Mouse (Mus musculus) embryonic fibroblast, embryonic 13.5 days (primary cell): ENCODE measurements around the gene Brpf3.

ENCODE experiments used
- CTCF ChIP-seq: IDR thresholded peaks from 2 replicates; pipeline ENCODE4 v1.5.1; 2011; ENCODE audit warnings: mild to moderate bottlenecking, control low read depth, low read length, moderate library complexity, borderline replicate concordance; ENCODE audit not compliant: insufficient read depth
- POLR2A ChIP-seq: IDR thresholded peaks from 2 replicates; pipeline ENCODE4 v1.6.1; 2011; ENCODE audit warnings: low read depth, mild to moderate bottlenecking, control low read depth, low read length, moderate library complexity

DNA sequence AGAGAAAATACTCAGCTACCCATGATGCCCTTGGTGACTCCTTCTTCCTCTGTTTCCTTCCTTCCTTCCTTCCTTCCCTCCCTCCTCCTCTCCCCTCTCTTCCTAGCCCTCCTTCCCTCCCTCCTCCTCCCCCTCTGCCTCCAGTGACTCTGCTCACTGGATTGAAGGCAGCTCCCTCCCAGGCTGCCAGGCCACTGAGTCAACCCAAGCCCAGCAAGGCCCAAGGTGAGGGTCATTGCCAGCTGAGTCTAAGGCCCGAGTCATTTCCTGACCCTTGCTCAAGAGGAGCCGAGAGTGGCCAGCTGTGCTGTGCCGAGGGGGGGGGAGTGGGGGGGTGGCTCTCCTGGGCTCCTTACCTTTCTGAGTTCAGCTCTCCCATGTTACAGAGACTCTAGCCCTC, 34.7 kb upstream of the Brpf3 start:
- no peak for TF ChIP-seq CTCF
- TF ChIP-seq POLR2A, result no peak
